Mouse (Mus musculus): Measurements from ENCODE around the gene Atp5f1. TPM values are rescaled to one million over a fixed set of nuclear protein-coding genes. Genes with fewer than 3 reads are reported as not detected.

Atp5f1 gene
- polyA plus RNA-seq, 1 experiment from 2014 or later, result 575 TPM

DNA sequence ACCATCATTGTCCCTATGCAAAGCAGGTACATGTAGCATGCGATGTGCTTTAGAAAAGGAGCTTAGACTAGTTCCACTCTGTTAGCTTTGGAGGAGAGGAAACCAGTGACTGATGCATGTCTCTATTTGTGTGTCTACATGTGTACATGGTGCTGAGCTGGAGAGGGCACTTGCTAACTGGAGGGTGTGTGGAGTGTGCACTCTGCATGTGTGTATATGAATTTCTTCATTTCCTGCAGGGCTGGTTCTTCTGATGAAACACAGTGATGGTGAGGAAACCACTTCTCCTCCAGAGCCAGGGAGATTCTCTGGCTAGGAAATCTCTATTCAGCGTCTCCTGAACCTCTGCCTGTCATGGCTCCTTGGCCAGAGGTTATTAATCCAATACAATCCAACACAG lies 14.3 kb upstream of the Atp5f1 start:
- WGBS, result 92% methylated on average over 2 of the region's 2 CpGs
- Histone ChIP-seq H3K4me1 (ENCODE audit: control insufficient read depth, insufficient read depth, low read length) (no peaks in the 10 kb centered on the region), H3K27me3 (ENCODE audit: control insufficient read depth, insufficient read depth, low read length) (no peaks in the 10 kb centered on the region), H3K4me2 (ENCODE audit: low read depth, low read length) (no peak overlapping the region), H3K9me3 (replicated peaks; ENCODE audit: control insufficient read depth, low read length) (no peaks in the 10 kb centered on the region), H3K36me3 (replicated peaks; ENCODE audit: control insufficient read depth, insufficient read depth, low read depth, low read length) (no peaks in the 10 kb centered on the region; the same call in 1 of the 2 replicates), H3K9ac (replicated peaks; ENCODE audit: low read length) (no peak overlapping the region), H3K4me3 (ENCODE audit: low read depth, low read length) (no peak overlapping the region), H3K27ac (replicated peaks; ENCODE audit: low read depth, low read length) (no peak overlapping the region)
- ATAC-seq (replicated peaks; ENCODE audit: insufficient number of reproducible peaks, low FRiP score, low TSS enrichment, low read depth) (no peak), DNase-seq (ENCODE audit: low spot score) (no peak)

DNA sequence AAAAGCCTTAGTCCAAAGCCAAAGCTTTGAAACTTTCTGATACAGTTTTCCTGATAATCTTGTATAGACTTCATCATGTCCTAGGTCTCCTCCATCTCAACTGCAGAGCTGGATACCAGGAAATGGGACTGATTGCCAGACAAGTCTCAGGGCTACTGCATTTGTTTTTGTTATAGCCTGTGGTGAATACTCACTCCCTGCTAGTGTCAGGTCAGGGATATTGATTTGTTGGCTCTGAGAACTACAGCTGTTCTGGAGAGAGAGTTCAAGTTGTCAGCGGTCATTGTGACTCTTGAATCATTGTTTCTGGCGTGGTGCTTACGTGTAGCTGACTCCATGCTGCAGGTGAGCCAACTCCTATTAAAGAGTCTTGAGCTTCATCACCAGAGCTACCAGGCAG lies 13.5 kb upstream of the Atp5f1 start, which contains the start of gene Ovgp1:
TSS of gene Ovgp1 (plus strand) at position 301 of the 400 bp plus-strand sequence.
- Histone ChIP-seq H3K4me2 (ENCODE audit: low read depth, low read length) (no peak within 1 kb of the TSS), H3K27me3 (ENCODE audit: control insufficient read depth, insufficient read depth, low read length) (no peaks in the 10 kb centered on the region), H3K36me3 (replicated peaks; ENCODE audit: control insufficient read depth, insufficient read depth, low read depth, low read length) (no peaks in the 10 kb centered on the region; the same call in none of the 2 replicates), H3K9me3 (replicated peaks; ENCODE audit: control insufficient read depth, low read length) (no peaks in the 10 kb centered on the region), H3K4me1 (ENCODE audit: control insufficient read depth, insufficient read depth, low read length) (no peaks in the 10 kb centered on the region), H3K4me3 (ENCODE audit: low read depth, low read length) (no peak within 1 kb of the TSS), H3K27ac (replicated peaks; ENCODE audit: low read depth, low read length) (no peak within 1 kb of the TSS), H3K9ac (replicated peaks; ENCODE audit: low read length) (no peak within 1 kb of the TSS)
- WGBS, result 82% methylated on average over 3 of the region's 3 CpGs
- ATAC-seq (replicated peaks; ENCODE audit: insufficient number of reproducible peaks, low FRiP score, low TSS enrichment, low read depth) (no peak), DNase-seq (ENCODE audit: low spot score) (no peak)

DNA sequence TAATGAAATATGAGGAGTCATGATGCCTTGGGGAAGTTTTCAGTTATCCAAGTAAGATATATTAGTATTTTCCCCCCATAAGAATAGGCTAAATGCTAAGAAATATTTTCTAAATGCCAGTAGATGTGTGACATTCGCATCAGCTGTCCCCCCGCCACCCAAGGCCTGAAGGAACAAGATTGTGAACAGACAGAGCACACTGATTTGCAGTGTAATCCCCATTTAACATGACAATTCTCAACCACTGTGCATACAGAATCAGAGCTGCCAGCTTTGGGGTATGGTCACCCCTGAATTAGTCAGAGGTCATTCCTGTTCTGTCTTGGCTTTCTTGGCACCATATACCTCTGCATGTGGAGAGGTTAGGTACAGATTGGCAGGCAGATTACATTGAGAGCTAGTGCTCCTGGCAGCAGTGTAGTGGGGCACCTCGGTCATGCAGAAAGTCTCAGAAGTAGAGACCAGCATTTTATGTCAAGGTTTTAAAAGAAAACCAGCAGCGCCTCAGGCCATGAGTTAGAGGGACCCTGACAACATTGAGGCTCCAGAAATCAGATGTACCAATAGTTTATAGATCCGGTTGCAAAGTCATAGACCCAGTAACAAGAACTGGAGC lies 12.0 kb upstream of the Atp5f1 start:
- no peaks in the 10 kb centered on the region for H3K4me1 ChIP-seq (ENCODE audit: control insufficient read depth, insufficient read depth, low read length)
- 79% methylated on average over 5 of the region's 5 CpGs for WGBS
- no peaks in the 10 kb centered on the region; the same call in none of the 2 replicates for H3K36me3 ChIP-seq (replicated peaks; ENCODE audit: control insufficient read depth, insufficient read depth, low read depth, low read length)
- no peak overlapping the region for H3K27ac ChIP-seq (replicated peaks; ENCODE audit: low read depth, low read length)
- H3K4me2 ChIP-seq (ENCODE audit: low read depth, low read length), result no peak overlapping the region
- no peaks in the 10 kb centered on the region for H3K27me3 ChIP-seq (ENCODE audit: control insufficient read depth, insufficient read depth, low read length)
- DNase-seq (ENCODE audit: low spot score), result no peak
- no peaks in the 10 kb centered on the region for H3K9me3 ChIP-seq (replicated peaks; ENCODE audit: control insufficient read depth, low read length)
- H3K4me3 ChIP-seq (ENCODE audit: low read depth, low read length), result no peak overlapping the region
- no peak overlapping the region for H3K9ac ChIP-seq (replicated peaks; ENCODE audit: low read length)
- no peak for ATAC-seq (replicated peaks; ENCODE audit: insufficient number of reproducible peaks, low FRiP score, low TSS enrichment, low read depth)

DNA sequence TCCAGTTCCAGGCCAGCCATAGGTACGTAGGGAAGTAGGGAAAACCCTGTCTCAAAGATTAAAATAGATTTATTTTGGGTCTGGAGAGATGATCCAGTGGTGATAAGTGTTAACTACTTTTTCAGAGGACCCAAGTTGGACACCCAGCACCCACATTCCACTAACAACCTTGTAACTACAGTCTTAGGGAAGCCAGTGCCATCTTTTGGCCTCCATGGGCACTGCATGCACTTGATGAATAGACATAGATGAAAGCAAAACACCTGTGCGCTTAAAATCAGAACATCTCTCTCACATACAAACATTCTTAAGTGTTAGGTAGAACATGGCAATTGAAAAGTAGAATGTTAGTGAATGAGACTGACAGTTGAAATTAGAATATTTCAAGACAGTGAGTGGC lies 801 bp upstream of the Atp5f1 start:
- Histone ChIP-seq H3K9me3 (replicated peaks; ENCODE audit: control insufficient read depth, low read length) (no peaks in the 10 kb centered on the region), H3K4me1 (ENCODE audit: control insufficient read depth, insufficient read depth, low read length) (no peaks in the 10 kb centered on the region), H3K36me3 (replicated peaks; ENCODE audit: control insufficient read depth, insufficient read depth, low read depth, low read length) (0 out of 2 replicates have a peak, but pooled peaks cover 3% of the 10 kb centered on the region), H3K27me3 (ENCODE audit: control insufficient read depth, insufficient read depth, low read length) (no peaks in the 10 kb centered on the region), H3K9ac (replicated peaks; ENCODE audit: low read length) (no peak overlapping the region), H3K4me3 (ENCODE audit: low read depth, low read length) (peak overlapping the region; percentile 82; the same call in 1 of the 2 replicates), H3K27ac (replicated peaks; ENCODE audit: low read depth, low read length) (no peak overlapping the region), H3K4me2 (ENCODE audit: low read depth, low read length) (no peak overlapping the region)
- 92% methylated on average over 2 of the region's 2 CpGs for WGBS
- ATAC-seq (replicated peaks; ENCODE audit: insufficient number of reproducible peaks, low FRiP score, low TSS enrichment, low read depth) (no peak), DNase-seq (ENCODE audit: low spot score) (peak; percentile 7)

DNA sequence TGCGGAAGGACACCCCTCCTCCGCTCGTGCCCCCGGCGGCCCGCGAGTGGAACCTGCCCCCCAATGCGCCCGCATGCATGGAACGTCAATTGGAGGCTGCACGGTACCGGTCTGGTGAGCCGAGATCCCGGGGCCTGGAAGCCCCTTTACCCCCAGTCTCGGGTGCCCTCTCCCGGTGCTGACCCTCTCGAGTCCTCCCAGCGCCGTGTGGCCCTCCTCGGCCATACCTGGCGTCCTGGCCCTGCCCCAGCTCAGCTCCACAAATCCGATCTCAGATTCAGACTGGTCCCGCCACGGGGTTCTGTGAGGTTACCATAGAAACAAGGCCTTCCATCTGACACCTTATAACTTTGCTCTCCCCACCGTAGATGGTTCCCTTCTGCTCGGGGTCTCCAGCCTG lies 314 bp downstream of the Atp5f1 start:
- no peaks in the 10 kb centered on the region for H3K9me3 ChIP-seq (replicated peaks; ENCODE audit: control insufficient read depth, low read length)
- H3K9ac ChIP-seq (replicated peaks; ENCODE audit: low read length), result peak overlapping the region; percentile 78
- DNase-seq (ENCODE audit: low spot score) (peak; percentile 34), ATAC-seq (replicated peaks; ENCODE audit: insufficient number of reproducible peaks, low FRiP score, low TSS enrichment, low read depth) (peak; percentile 71)
- H3K4me3 ChIP-seq (ENCODE audit: low read depth, low read length), result peak overlapping the region; percentile 82
- H3K4me2 ChIP-seq (ENCODE audit: low read depth, low read length), result peak overlapping the region; percentile 65
- no peak overlapping the region for H3K27ac ChIP-seq (replicated peaks; ENCODE audit: low read depth, low read length)
- H3K27me3 ChIP-seq (ENCODE audit: control insufficient read depth, insufficient read depth, low read length), result no peaks in the 10 kb centered on the region
- H3K4me1 ChIP-seq (ENCODE audit: control insufficient read depth, insufficient read depth, low read length), result no peaks in the 10 kb centered on the region
- WGBS, result under 1% methylated on average over 26 of the region's 26 CpGs
- H3K36me3 ChIP-seq (replicated peaks; ENCODE audit: control insufficient read depth, insufficient read depth, low read depth, low read length), result 0 out of 2 replicates have a peak, but pooled peaks cover 3% of the 10 kb centered on the region

DNA sequence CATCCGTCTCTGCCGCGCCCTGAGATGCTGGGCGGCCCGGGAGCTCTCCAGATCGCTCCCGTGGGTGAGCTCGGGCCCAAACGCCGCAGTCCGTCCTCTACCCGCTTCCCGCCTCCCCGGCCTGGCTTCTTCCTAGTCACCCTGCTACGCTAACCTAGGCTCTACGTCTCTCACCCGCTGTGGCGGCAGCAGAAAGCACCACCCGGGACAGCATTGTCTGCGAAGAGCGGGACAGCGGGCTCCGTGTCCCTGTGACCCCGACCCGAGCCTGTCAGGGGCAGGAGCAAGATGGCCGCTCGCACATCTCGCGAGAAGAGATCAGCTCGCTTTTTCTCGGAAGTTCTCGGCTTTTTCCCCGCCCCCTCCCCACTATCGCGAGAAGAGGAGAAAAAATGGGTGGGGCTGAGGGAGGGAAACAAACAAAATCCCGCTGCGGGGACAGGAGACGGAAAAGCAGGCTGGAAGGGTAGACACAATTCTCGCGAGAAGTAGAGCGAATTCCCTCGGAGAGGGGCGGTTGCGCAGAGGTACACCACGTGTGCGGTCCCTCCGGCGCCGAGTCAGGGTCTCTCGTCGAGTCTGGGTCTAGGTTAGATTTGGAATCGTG lies 822 bp downstream of the Atp5f1 start, which contains the start of gene Wdr77:
TSS of gene Wdr77 (plus strand) at position 396 of the 607 bp plus-strand sequence.
- WGBS, result under 1% methylated on average over 52 of the region's 52 CpGs
- ATAC-seq (replicated peaks; ENCODE audit: insufficient number of reproducible peaks, low FRiP score, low TSS enrichment, low read depth) (peak; percentile 96), DNase-seq (ENCODE audit: low spot score) (peak; percentile 99)
- peak within 1 kb of the TSS; percentile 65 for H3K4me2 ChIP-seq (ENCODE audit: low read depth, low read length)
- peak within 1 kb of the TSS; percentile 81 for H3K9ac ChIP-seq (replicated peaks; ENCODE audit: low read length)
- peaks cover 5% of the 10 kb centered on the region; the same call in 1 of the 2 replicates for H3K36me3 ChIP-seq (replicated peaks; ENCODE audit: control insufficient read depth, insufficient read depth, low read depth, low read length)
- peak within 1 kb of the TSS; percentile 6; the same call in 1 of the 2 replicates for H3K27ac ChIP-seq (replicated peaks; ENCODE audit: low read depth, low read length)
- H3K4me3 ChIP-seq (ENCODE audit: low read depth, low read length), result peak within 1 kb of the TSS; percentile 82
- no peaks in the 10 kb centered on the region for H3K9me3 ChIP-seq (replicated peaks; ENCODE audit: control insufficient read depth, low read length)
- H3K4me1 ChIP-seq (ENCODE audit: control insufficient read depth, insufficient read depth, low read length), result no peaks in the 10 kb centered on the region
- no peaks in the 10 kb centered on the region for H3K27me3 ChIP-seq (ENCODE audit: control insufficient read depth, insufficient read depth, low read length)

DNA sequence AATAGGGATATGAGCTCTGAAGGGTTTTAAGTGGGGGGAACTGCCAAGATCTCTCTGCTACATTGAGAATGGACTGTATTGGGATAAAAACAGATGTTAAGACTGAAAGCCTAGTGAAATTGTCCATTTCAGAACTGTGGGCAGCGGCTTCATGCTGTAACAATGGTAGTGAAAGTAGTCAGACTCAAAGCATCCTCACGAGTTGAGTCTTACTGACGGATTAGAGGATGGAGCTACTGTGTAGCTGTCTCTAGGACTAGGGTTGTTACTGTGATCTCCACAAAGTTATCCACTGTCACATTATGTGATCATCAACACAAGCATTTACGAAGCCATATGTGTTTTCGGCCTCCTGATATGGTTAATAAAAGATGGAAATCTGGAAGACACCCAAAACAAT lies 1.7 kb downstream of the Atp5f1 start:
- DNase-seq (ENCODE audit: low spot score) (peak; percentile 3), ATAC-seq (replicated peaks; ENCODE audit: insufficient number of reproducible peaks, low FRiP score, low TSS enrichment, low read depth) (no peak)
- H3K4me2 ChIP-seq (ENCODE audit: low read depth, low read length), result peak overlapping the region; percentile 56
- H3K36me3 ChIP-seq (replicated peaks; ENCODE audit: control insufficient read depth, insufficient read depth, low read depth, low read length), result peaks cover 2% of the 10 kb centered on the region; the same call in 1 of the 2 replicates
- peak overlapping the region; percentile 81 for H3K9ac ChIP-seq (replicated peaks; ENCODE audit: low read length)
- no peak overlapping the region for H3K27ac ChIP-seq (replicated peaks; ENCODE audit: low read depth, low read length)
- peak overlapping the region; percentile 82 for H3K4me3 ChIP-seq (ENCODE audit: low read depth, low read length)
- H3K27me3 ChIP-seq (ENCODE audit: control insufficient read depth, insufficient read depth, low read length), result no peaks in the 10 kb centered on the region
- H3K4me1 ChIP-seq (ENCODE audit: control insufficient read depth, insufficient read depth, low read length), result no peaks in the 10 kb centered on the region
- H3K9me3 ChIP-seq (replicated peaks; ENCODE audit: control insufficient read depth, low read length), result no peaks in the 10 kb centered on the region
- WGBS, result 45% methylated on average over 5 of the region's 5 CpGs

DNA sequence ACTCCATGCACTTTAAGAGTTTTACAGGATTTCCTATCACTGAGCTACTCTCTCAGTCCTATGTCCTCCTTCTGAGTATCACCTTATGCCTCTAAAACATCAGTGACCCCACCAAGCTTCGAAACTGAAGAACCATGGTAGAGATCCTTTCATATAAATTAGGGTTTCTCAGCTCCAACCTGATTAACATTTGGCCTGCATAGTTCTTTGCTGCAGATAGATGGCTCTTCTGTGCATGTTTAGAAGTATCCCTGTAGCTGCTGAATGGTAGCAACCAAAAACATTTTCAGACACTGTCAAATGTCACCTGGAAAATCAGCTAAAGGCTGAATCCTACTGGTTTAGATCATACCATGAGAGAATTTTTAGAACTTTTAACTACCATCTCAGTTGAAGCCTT lies 2.7 kb downstream of the Atp5f1 start:
- Histone ChIP-seq H3K27ac (replicated peaks; ENCODE audit: low read depth, low read length) (no peak overlapping the region), H3K27me3 (ENCODE audit: control insufficient read depth, insufficient read depth, low read length) (no peaks in the 10 kb centered on the region), H3K4me2 (ENCODE audit: low read depth, low read length) (no peak overlapping the region), H3K9ac (replicated peaks; ENCODE audit: low read length) (no peak overlapping the region), H3K4me3 (ENCODE audit: low read depth, low read length) (no peak overlapping the region), H3K9me3 (replicated peaks; ENCODE audit: control insufficient read depth, low read length) (no peaks in the 10 kb centered on the region), H3K36me3 (replicated peaks; ENCODE audit: control insufficient read depth, insufficient read depth, low read depth, low read length) (peaks cover 6% of the 10 kb centered on the region; the same call in 1 of the 2 replicates), H3K4me1 (ENCODE audit: control insufficient read depth, insufficient read depth, low read length) (no peaks in the 10 kb centered on the region)
- 98% methylated on average over 1 of the region's 1 CpGs for WGBS
- DNase-seq (ENCODE audit: low spot score) (no peak), ATAC-seq (replicated peaks; ENCODE audit: insufficient number of reproducible peaks, low FRiP score, low TSS enrichment, low read depth) (no peak)

Measured in embryonic facial prominence, embryonic 11.5 days (tissue).